Mouse (Mus musculus) heart, embryonic 16.5 days (tissue): ENCODE results near the gene Nfib. TPM values are rescaled to one million over a fixed set of nuclear protein-coding genes. Genes with fewer than 3 reads are reported as not detected.

Experiments used
- ATAC-seq: fragments of 200-750 bp; cut with Nextera tagmentation; replicated peaks from 2 replicates; pipeline ENCODE4 v1.8.0; 2017; ENCODE audit warnings: moderate number of reproducible peaks; ENCODE audit not compliant: insufficient read depth, low FRiP score; ENCODE audit errors: extremely low read depth
- H3K27ac ChIP-seq: fragments of 300-500 bp; sonication (generic); 2 replicates; pipeline ENCODE4 v1.5.1; 2014; ENCODE audit warnings: mild to moderate bottlenecking, low read length, control low read depth, moderate library complexity
- H3K27me3 ChIP-seq: fragments of 300-500 bp; sonication (generic); 2 replicates; pipeline ENCODE4 v1.6.1; 2014; ENCODE audit warnings: low read length, mixed read lengths; ENCODE audit not compliant: control insufficient read depth, insufficient read depth
- H3K36me3 ChIP-seq: fragments of 300-500 bp; sonication (generic); 2 replicates; pipeline ENCODE4 v1.6.1; 2014; ENCODE audit not compliant: control insufficient read depth, insufficient read depth
- H3K4me1 ChIP-seq: fragments of 300-500 bp; sonication (generic); 2 replicates; pipeline ENCODE4 v1.6.1; 2014; ENCODE audit warnings: low read length, mixed read lengths; ENCODE audit not compliant: control insufficient read depth, insufficient read depth
- H3K4me2 ChIP-seq: fragments of 300-500 bp; sonication (generic); 2 replicates; pipeline ENCODE4 v1.6.1; 2014; ENCODE audit warnings: low read depth, mild to moderate bottlenecking, control low read depth, low read length
- H3K4me3 ChIP-seq: fragments of 300-500 bp; sonication (generic); 2 replicates; pipeline ENCODE4 v1.5.1; 2014; ENCODE audit warnings: mild to moderate bottlenecking, control low read depth, low read length
- H3K9ac ChIP-seq: fragments of 300-500 bp; sonication (generic); 2 replicates; pipeline ENCODE4 v1.6.1; 2014; ENCODE audit warnings: low read length, control low read depth
- H3K9me3 ChIP-seq: fragments of 300-500 bp; sonication (generic); replicated peaks from 2 replicates; pipeline ENCODE4 v1.6.1; 2016; ENCODE audit warnings: low read length; ENCODE audit not compliant: control insufficient read depth
- WGBS: fragments of 180-500 bp; shearing (Covaris S2); extraction: QIAGEN DNeasy Blood & Tissue Kit; methylation state at CpG from one replicate; pipeline ENCODE4 v1.1.7; 2014; 5-methylcytosine and 5-hydroxymethylcytosine counted together
- polyA plus RNA-seq: library from polyadenylated mRNA; unstranded; fragments of >200 nt; fragmentation: Nextera tagmentation; extraction: Ambion mirVana; gene quantifications from 2 replicates; pipeline ENCODE4 v1.2.1, GENCODE M21; 2015

Nfib gene
- polyA plus RNA-seq, 1 experiment from 2014 or later: 56.7 TPM

- Histone ChIP-seq H3K27me3 (no peaks in the 10 kb centered on the region), H3K4me1 (no peaks in the 10 kb centered on the region), H3K4me3 (no peak overlapping the region), H3K36me3 (no peaks in the 10 kb centered on the region), H3K9me3 (no peaks in the 10 kb centered on the region), H3K4me2 (no peak overlapping the region), H3K9ac (no peak overlapping the region), H3K27ac (no peak overlapping the region)
- WGBS: 40% methylated on average over 6 of the region's 6 CpGs
- ATAC-seq: no peak
These were observed 62.4 kb downstream of the Nfib start for GRCm38 (mm10) chr4:82643022-82643733.

GRCm38 (mm10) chr4:82641066-82641680 lies 64.4 kb downstream of the Nfib start:
- Histone ChIP-seq H3K27me3 (no peaks in the 10 kb centered on the region), H3K27ac (no peak overlapping the region), H3K4me3 (no peak overlapping the region), H3K4me1 (no peaks in the 10 kb centered on the region), H3K9me3 (no peaks in the 10 kb centered on the region), H3K4me2 (no peak overlapping the region), H3K9ac (no peak overlapping the region), H3K36me3 (no peaks in the 10 kb centered on the region)
- no peak for ATAC-seq
- WGBS: 62% methylated on average over 5 of the region's 5 CpGs

GRCm38 (mm10) chr4:82638251-82638650 lies 67.3 kb downstream of the Nfib start:
- no peak for ATAC-seq
- Histone ChIP-seq H3K9me3 (no peaks in the 10 kb centered on the region), H3K4me1 (no peaks in the 10 kb centered on the region), H3K27ac (no peak overlapping the region), H3K36me3 (no peaks in the 10 kb centered on the region), H3K4me3 (no peak overlapping the region), H3K9ac (no peak overlapping the region), H3K4me2 (no peak overlapping the region), H3K27me3 (no peaks in the 10 kb centered on the region)
- WGBS: 93% methylated on average over 9 of the region's 9 CpGs

GRCm38 (mm10) chr4:82637633-82638032 lies 67.9 kb downstream of the Nfib start:
- Histone ChIP-seq H3K4me1 (no peaks in the 10 kb centered on the region), H3K4me3 (no peak overlapping the region), H3K9ac (no peak overlapping the region), H3K27me3 (no peaks in the 10 kb centered on the region), H3K4me2 (no peak overlapping the region), H3K36me3 (no peaks in the 10 kb centered on the region), H3K27ac (no peak overlapping the region), H3K9me3 (no peaks in the 10 kb centered on the region)
- WGBS: 77% methylated on average over 4 of the region's 4 CpGs
- ATAC-seq: no peak

- H3K4me1 ChIP-seq: no peaks in the 10 kb centered on the region
- H3K9ac ChIP-seq: no peak overlapping the region
- 76% methylated on average over 5 of the region's 5 CpGs for WGBS
- H3K4me2 ChIP-seq: no peak overlapping the region
- no peak overlapping the region for H3K27ac ChIP-seq
- no peak for ATAC-seq
- no peaks in the 10 kb centered on the region for H3K27me3 ChIP-seq
- H3K36me3 ChIP-seq: no peaks in the 10 kb centered on the region
- no peak overlapping the region for H3K4me3 ChIP-seq
- no peaks in the 10 kb centered on the region for H3K9me3 ChIP-seq
These were observed 68.9 kb downstream of the Nfib start for GRCm38 (mm10) chr4:82636658-82637057.

GRCm38 (mm10) chr4:82635881-82636280 lies 69.7 kb downstream of the Nfib start:
- 63% methylated on average over 5 of the region's 5 CpGs for WGBS

GRCm38 (mm10) chr4:82635118-82635517 lies 70.4 kb downstream of the Nfib start:
- Histone ChIP-seq H3K9me3 (no peaks in the 10 kb centered on the region), H3K4me1 (no peaks in the 10 kb centered on the region), H3K27me3 (no peaks in the 10 kb centered on the region), H3K36me3 (no peaks in the 10 kb centered on the region), H3K4me2 (no peak overlapping the region), H3K9ac (no peak overlapping the region), H3K4me3 (no peak overlapping the region), H3K27ac (no peak overlapping the region)
- 82% methylated on average over 11 of the region's 11 CpGs for WGBS
- no peak for ATAC-seq

More at GRCm38 (mm10) chr4:82635881-82636280, 69.7 kb downstream of the Nfib start:
- H3K9me3 ChIP-seq: no peaks in the 10 kb centered on the region
- H3K27ac ChIP-seq: no peak overlapping the region
- H3K4me2 ChIP-seq: no peak overlapping the region
- H3K4me3 ChIP-seq: no peak overlapping the region
- ATAC-seq: no peak
- H3K27me3 ChIP-seq: no peaks in the 10 kb centered on the region
- no peak overlapping the region for H3K9ac ChIP-seq
- no peaks in the 10 kb centered on the region for H3K4me1 ChIP-seq
- no peaks in the 10 kb centered on the region for H3K36me3 ChIP-seq

- no peaks in the 10 kb centered on the region for H3K4me1 ChIP-seq
- H3K27me3 ChIP-seq: no peaks in the 10 kb centered on the region
- no peak for ATAC-seq
- H3K27ac ChIP-seq: no peak overlapping the region
- no peak overlapping the region for H3K9ac ChIP-seq
- 79% methylated on average over 7 of the region's 7 CpGs for WGBS
- H3K36me3 ChIP-seq: no peaks in the 10 kb centered on the region
- H3K4me3 ChIP-seq: no peak overlapping the region
- H3K9me3 ChIP-seq: no peaks in the 10 kb centered on the region
- H3K4me2 ChIP-seq: no peak overlapping the region
These were observed 71.2 kb downstream of the Nfib start for GRCm38 (mm10) chr4:82634365-82634764.

GRCm38 (mm10) chr4:82624285-82625045 lies 81.1 kb downstream of the Nfib start:
- Histone ChIP-seq H3K27me3 (no peaks in the 10 kb centered on the region), H3K27ac (no peak overlapping the region), H3K4me1 (peaks cover 21% of the 10 kb centered on the region), H3K36me3 (no peaks in the 10 kb centered on the region), H3K9ac (no peak overlapping the region), H3K9me3 (no peaks in the 10 kb centered on the region), H3K4me2 (no peak overlapping the region), H3K4me3 (no peak overlapping the region)
- ATAC-seq: no peak
- 69% methylated on average over 8 of the region's 8 CpGs for WGBS
